Mouse (Mus musculus) MEL (cell line): ENCODE measurements around the gene Erh. TPM values are rescaled to one million over a fixed set of nuclear protein-coding genes. Genes with fewer than 3 reads are reported as not detected.

Source experiments
- DNase-seq: peaks from one replicate; pipeline ENCODE4 v3.0.0; 2011; ENCODE audit warnings: low read depth, low spot score
- H3K27ac ChIP-seq: 2 replicates; pipeline ENCODE4 v1.5.1; 2012; ENCODE audit warnings: low read depth, mild to moderate bottlenecking, control low read depth, low read length, moderate library complexity; ENCODE audit not compliant: control insufficient read depth
- H3K27me3 ChIP-seq, 2 experiments: fragments of 150-350 bp in 1 of 2; sonication (generic) in 1 of 2; 2 replicates each; pipeline ENCODE4 v1.6.1; 2012; ENCODE audit warnings: low read length in 2 of 2, mild to moderate bottlenecking in 2 of 2, improper control_type of control experiment in 1 of 2, moderate library complexity in 1 of 2; ENCODE audit not compliant: insufficient read depth in 2 of 2, control insufficient read depth in 1 of 2
- H3K36me3 ChIP-seq, 2 experiments: 2 replicates each; pipeline ENCODE4 v1.6.1; 2012 to 2014; ENCODE audit warnings: low read length in 2 of 2, improper control_type of control experiment in 1 of 2, inconsistent platforms in 1 of 2, mild to moderate bottlenecking in 1 of 2; ENCODE audit not compliant: insufficient read depth in 2 of 2, control insufficient read depth in 1 of 2
- H3K4me1 ChIP-seq, 2 experiments: fragments of 150-350 bp in 1 of 2; sonication (generic) in 1 of 2; 2 replicates each; pipeline ENCODE4 v1.6.1; 2012; ENCODE audit warnings: low read length in 2 of 2, improper control_type of control experiment in 1 of 2, mild to moderate bottlenecking in 1 of 2; ENCODE audit not compliant: insufficient read depth in 2 of 2, control insufficient read depth in 1 of 2
- H3K4me3 ChIP-seq, 2 experiments: fragments of 150-350 bp in 1 of 2; sonication (generic) in 1 of 2; 2 replicates each; pipeline ENCODE4 v1.5.1; 2012; ENCODE audit warnings: low read depth in 2 of 2, low read length in 2 of 2, mild to moderate bottlenecking in 2 of 2, moderate library complexity in 2 of 2, control low read depth in 1 of 2, improper control_type of control experiment in 1 of 2; ENCODE audit not compliant: control insufficient read depth in 1 of 2, insufficient read depth in 1 of 2
- H3K79me2 ChIP-seq: 2 replicates; pipeline ENCODE4 v1.6.1; 2012; ENCODE audit warnings: mild to moderate bottlenecking, low read length, moderate library complexity; ENCODE audit not compliant: control insufficient read depth, poor library complexity, insufficient read depth
- H3K9ac ChIP-seq: 2 replicates; pipeline ENCODE4 v1.6.1; 2012; ENCODE audit warnings: low read depth, mild to moderate bottlenecking, control low read depth, low read length, moderate library complexity; ENCODE audit not compliant: control insufficient read depth, poor library complexity, severe bottlenecking
- H3K9me3 ChIP-seq: fragments of 150-350 bp; sonication (generic); replicated peaks from 2 replicates; pipeline ENCODE4 v1.6.1; 2012; ENCODE audit warnings: mild to moderate bottlenecking, low read length, improper control_type of control experiment, moderate library complexity; ENCODE audit not compliant: insufficient read depth
- BHLHE40 ChIP-seq: IDR thresholded peaks from 2 replicates; pipeline ENCODE4 v1.6.1; 2012; ENCODE audit warnings: low read depth, mild to moderate bottlenecking, inconsistent platforms, low read length, improper control_type of control experiment, borderline replicate concordance
- CHD1 ChIP-seq: IDR thresholded peaks from 2 replicates; pipeline ENCODE4 v1.6.1; 2012; ENCODE audit warnings: low read depth, mild to moderate bottlenecking, inconsistent platforms, low read length, improper control_type of control experiment
- CTCF ChIP-seq, 3 experiments: IDR thresholded peaks in 2 of 3; conservative IDR thresholded peaks in 1 of 3; 2 replicates each; pipeline ENCODE4 v1.5.1; 2011 to 2012; ENCODE audit warnings: low read length in 3 of 3, low read depth in 2 of 3, mild to moderate bottlenecking in 2 of 3, improper control_type of control experiment in 1 of 3, inconsistent platforms in 1 of 3, mixed read lengths in 1 of 3, moderate library complexity in 1 of 3; ENCODE audit not compliant: control insufficient read depth in 1 of 3, insufficient read depth in 1 of 3, poor library complexity in 1 of 3, severe bottlenecking in 1 of 3
- ELF1 ChIP-seq: IDR thresholded peaks from 2 replicates; pipeline ENCODE4 v1.6.1; 2014; ENCODE audit warnings: low read depth, mild to moderate bottlenecking, inconsistent platforms, low read length, improper control_type of control experiment, moderate library complexity
- EP300 ChIP-seq, 2 experiments: IDR thresholded peaks; 2 replicates each; pipeline ENCODE4 v1.6.1; 2011; ENCODE audit warnings: improper control_type of control experiment in 2 of 2, low read length in 2 of 2, low read depth in 1 of 2, mild to moderate bottlenecking in 1 of 2
- ETS1 ChIP-seq: IDR thresholded peaks from 2 replicates; pipeline ENCODE4 v1.6.1; 2012; ENCODE audit warnings: low read depth, mild to moderate bottlenecking, inconsistent platforms, low read length, improper control_type of control experiment, moderate library complexity
- KAT2A ChIP-seq: conservative IDR thresholded peaks from 2 replicates; pipeline ENCODE4 v1.6.1; 2012; ENCODE audit warnings: low read depth, low read length, improper control_type of control experiment, inconsistent platforms
- MEF2A ChIP-seq: IDR thresholded peaks from 2 replicates; pipeline ENCODE4 v1.6.1; 2014; ENCODE audit warnings: low read depth, mild to moderate bottlenecking, inconsistent platforms, low read length, improper control_type of control experiment; ENCODE audit not compliant: poor library complexity, insufficient replicate concordance, severe bottlenecking; ENCODE audit errors: extremely low read depth
- MXI1 ChIP-seq: IDR thresholded peaks from 2 replicates; pipeline ENCODE4 v1.6.1; 2011; ENCODE audit warnings: mild to moderate bottlenecking, low read depth, low read length, improper control_type of control experiment
- MYB ChIP-seq: IDR thresholded peaks from 2 replicates; pipeline ENCODE4 v1.6.1; 2011; ENCODE audit warnings: mild to moderate bottlenecking, low read depth, low read length, improper control_type of control experiment
- POLR2A ChIP-seq, 2 experiments: IDR thresholded peaks; 2 replicates each; pipeline ENCODE4 v1.6.1; 2011 to 2012; ENCODE audit warnings: low read length in 2 of 2, mild to moderate bottlenecking in 2 of 2, control low read depth in 1 of 2, improper control_type of control experiment in 1 of 2, low read depth in 1 of 2, moderate library complexity in 1 of 2; ENCODE audit not compliant: control insufficient read depth in 1 of 2, insufficient read depth in 1 of 2, poor library complexity in 1 of 2
- POLR2AphosphoS2 ChIP-seq: IDR thresholded peaks from 2 replicates; pipeline ENCODE4 v1.6.1; 2011; ENCODE audit warnings: low read length, improper control_type of control experiment
- POLR2AphosphoS5 ChIP-seq: IDR thresholded peaks from 2 replicates; pipeline ENCODE4 v1.6.1; 2012; ENCODE audit warnings: low read depth, borderline replicate concordance, mild to moderate bottlenecking, inconsistent platforms, low read length, moderate library complexity, mixed read lengths
- RAD21 ChIP-seq: IDR thresholded peaks from 2 replicates; pipeline ENCODE4 v1.6.1; 2011; ENCODE audit warnings: mild to moderate bottlenecking, low read depth, low read length, improper control_type of control experiment
- RCOR1 ChIP-seq: IDR thresholded peaks from 2 replicates; pipeline ENCODE4 v1.6.1; 2012; ENCODE audit warnings: low read depth, mild to moderate bottlenecking, inconsistent platforms, low read length, improper control_type of control experiment
- SIN3A ChIP-seq: IDR thresholded peaks from 2 replicates; pipeline ENCODE4 v1.6.1; 2012; ENCODE audit warnings: low read length, improper control_type of control experiment, inconsistent platforms
- SMC3 ChIP-seq: IDR thresholded peaks from 2 replicates; pipeline ENCODE4 v1.6.1; 2011; ENCODE audit warnings: low read depth, low read length, improper control_type of control experiment
- TBP ChIP-seq: IDR thresholded peaks from 2 replicates; pipeline ENCODE4 v1.8.0; 2011; ENCODE audit warnings: low read depth, low read length, improper control_type of control experiment
- TCF12 ChIP-seq: IDR thresholded peaks from 2 replicates; pipeline ENCODE4 v1.6.1; 2014; ENCODE audit warnings: low read depth, mild to moderate bottlenecking, inconsistent platforms, low read length, improper control_type of control experiment, moderate library complexity
- USF1 ChIP-seq: IDR thresholded peaks from 2 replicates; pipeline ENCODE4 v1.6.1; 2014; ENCODE audit warnings: low read depth, mild to moderate bottlenecking, inconsistent platforms, low read length, improper control_type of control experiment, moderate library complexity
- ZC3H11A ChIP-seq: IDR thresholded peaks from 2 replicates; pipeline ENCODE4 v1.6.1; 2012; ENCODE audit warnings: low read depth, mild to moderate bottlenecking, inconsistent platforms, low read length, improper control_type of control experiment
- ZKSCAN1 ChIP-seq: IDR thresholded peaks from 2 replicates; pipeline ENCODE4 v1.6.1; 2012; ENCODE audit warnings: low read depth, mild to moderate bottlenecking, inconsistent platforms, low read length, improper control_type of control experiment, moderate library complexity
- ZMIZ1 ChIP-seq: IDR thresholded peaks from 2 replicates; pipeline ENCODE4 v1.6.1; 2012; ENCODE audit warnings: low read depth, mild to moderate bottlenecking, inconsistent platforms, low read length, improper control_type of control experiment, moderate library complexity
- ZNF384 ChIP-seq: IDR thresholded peaks from 2 replicates; pipeline ENCODE4 v1.6.1; 2012; ENCODE audit warnings: low read depth, mild to moderate bottlenecking, inconsistent platforms, low read length, improper control_type of control experiment
- polyA plus RNA-seq, 2 experiments: library from polyadenylated mRNA; stranded (reverse) in 1 of 2; unstranded in 1 of 2; fragments of >175 nt in 1 of 2; fragments of >200 nt in 1 of 2; gene quantifications; 2 replicates each; pipeline versions ENCODE4 v1.2.1 to v1.2.4; 2012; ENCODE audit warnings: low replicate concordance in 2 of 2, low read depth in 1 of 2; ENCODE audit not compliant: insufficient read length in 2 of 2, insufficient read depth in 1 of 2, missing spikeins in 1 of 2
- total RNA-seq: library from RNA; depleted of rRNA; stranded (reverse); fragments of 300-350 nt; gene quantifications from 2 replicates; pipeline ENCODE4 v1.2.3, GENCODE M21; 2012

The Erh gene
- total and polyA plus RNA-seq, 3 experiments = 299 to 343 TPM; not detected in 1

DNA sequence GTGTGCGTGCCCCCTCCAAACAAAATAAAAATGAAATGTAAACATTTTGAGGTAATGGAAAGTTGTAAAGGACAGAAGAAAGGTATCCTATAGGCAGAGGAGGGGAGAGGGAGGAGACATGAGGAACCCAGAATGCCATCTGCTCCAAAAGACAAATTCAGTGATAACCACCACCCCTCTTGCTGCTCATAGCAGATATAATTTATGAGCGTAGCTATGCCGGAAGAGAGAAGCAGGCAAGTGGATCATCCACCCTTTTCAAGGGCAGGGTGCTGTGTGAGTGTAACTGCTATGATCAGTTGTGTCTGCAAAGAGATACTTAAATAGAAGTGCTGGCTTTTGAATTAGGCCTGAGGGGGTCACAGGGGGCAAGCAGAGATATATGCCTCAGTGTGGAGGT, 39.4 kb upstream of the Erh start (continued):
- TF ChIP-seq RCOR1 = 0 out of 2 replicates have a peak, but pooled peaks have one; percentile 24
- TF ChIP-seq KAT2A = no peak
- TF ChIP-seq USF1 = no peak
- no peak for TF ChIP-seq POLR2AphosphoS2
- TF ChIP-seq POLR2AphosphoS5 = no peak
- TF ChIP-seq CHD1 = no peak
- TF ChIP-seq BHLHE40 = no peak
- 0 out of 2 replicates have a peak, but pooled peaks have one; percentile 21 for TF ChIP-seq SIN3A
- no peak for TF ChIP-seq MYB
- TF ChIP-seq TCF12 = peak; percentile 64; the same call in 1 of the 2 replicates
- peak; percentile 52; the same call in 1 of the 2 replicates for TF ChIP-seq ELF1
- no peak for TF ChIP-seq MEF2A
- TF ChIP-seq ZNF384 = no peak
- TF ChIP-seq ZC3H11A = no peak
- no peak for TF ChIP-seq ZMIZ1
- TF ChIP-seq MXI1 = no peak
- no peak for TF ChIP-seq RAD21
- no peak for TF ChIP-seq ZKSCAN1
- TF ChIP-seq, all 39 proteins: peak for 9

GRCm38 (mm10) chr12:80681340-80681739, 37.2 kb upstream of the Erh start:
- no peak overlapping the region for H3K27ac ChIP-seq
- no peaks in the 10 kb centered on the region for H3K9me3 ChIP-seq
- H3K9ac ChIP-seq = no peak overlapping the region
- H3K79me2 ChIP-seq = no peaks in the 10 kb centered on the region
- TF ChIP-seq POLR2A (IDR thresholded peaks at IDR 0.05; ENCODE audit: control insufficient read depth in 1 of 2, insufficient read depth in 1 of 2, low read depth in 1 of 2, low read length in 2 of 2, poor library complexity in 1 of 2) (no peak), ETS1 (no peak), CHD1 (no peak), SMC3 (peak; percentile 67), MYB (no peak), POLR2AphosphoS2 (no peak), EP300 (IDR thresholded peaks at IDR 0.05; ENCODE audit: low read depth in 1 of 2, low read length in 2 of 2) (no peak), ZC3H11A (0 out of 2 replicates have a peak, but pooled peaks have one; percentile 4), TBP (no peak), ZMIZ1 (no peak), TCF12 (no peak), RAD21 (peak; percentile 49), CTCF (IDR thresholded peaks at IDR 0.05 in 2 of 3, conservative IDR thresholded peaks at IDR 0.05 in 1 of 3; ENCODE audit: control insufficient read depth in 1 of 3, insufficient read depth in 1 of 3, low read depth in 2 of 3, low read length in 3 of 3, poor library complexity in 1 of 3, severe bottlenecking in 1 of 3) (peak; percentile 62 to 77 (median 64))
- peaks cover 4 to 10% of the 10 kb centered on the region in 2 experiments for H3K4me1 ChIP-seq
- peak; percentile 55 for DNase-seq
- peaks cover 0 to 11% of the 10 kb centered on the region in 2 experiments; a peak in 2 of 4 replicates for H3K36me3 ChIP-seq
- no peak overlapping the region for H3K4me3 ChIP-seq
- H3K27me3 ChIP-seq = no peaks in the 10 kb centered on the region
